Mouse (Mus musculus): ENCODE results near the gene Rims1.

Gene Rims1

GRCm38 (mm10) chr1:22694514-22694913 is 111.3 kb downstream of the Rims1 start:
- DNase-seq (ENCODE audit: low spot score) = no peak

GRCm38 (mm10) chr1:22683455-22683854 is 122.3 kb downstream of the Rims1 start:
- no peak for DNase-seq (ENCODE audit: low spot score)

- no peak for DNase-seq (ENCODE audit: low spot score)
Measured at GRCm38 (mm10) chr1:22664196-22664595, 141.6 kb downstream of the Rims1 start.

- DNase-seq (ENCODE audit: low spot score) = no peak
Measured at GRCm38 (mm10) chr1:22661825-22662224, 144.0 kb downstream of the Rims1 start.

- no peak for DNase-seq (ENCODE audit: low spot score)
Measured at GRCm38 (mm10) chr1:22655983-22656382, 149.8 kb downstream of the Rims1 start.

- DNase-seq (ENCODE audit: low spot score) = no peak
Measured at GRCm38 (mm10) chr1:22654903-22655302, 150.9 kb downstream of the Rims1 start.

- no peak for DNase-seq (ENCODE audit: low spot score)
Measured at GRCm38 (mm10) chr1:22650588-22650987, 155.2 kb downstream of the Rims1 start.

- DNase-seq (ENCODE audit: low spot score) = no peak
Measured at GRCm38 (mm10) chr1:22649432-22649831, 156.4 kb downstream of the Rims1 start.

- no peak for DNase-seq (ENCODE audit: low spot score)
Measured at GRCm38 (mm10) chr1:22645257-22645656, 160.5 kb downstream of the Rims1 start.

GRCm38 (mm10) chr1:22640568-22640967 is 165.2 kb downstream of the Rims1 start:
- DNase-seq (ENCODE audit: low spot score) = no peak

- DNase-seq (ENCODE audit: low spot score) = no peak
Measured at GRCm38 (mm10) chr1:22639702-22640101, 166.1 kb downstream of the Rims1 start.

GRCm38 (mm10) chr1:22633871-22634270 is 171.9 kb downstream of the Rims1 start:
- no peak for DNase-seq (ENCODE audit: low spot score)

GRCm38 (mm10) chr1:22632551-22632950 is 173.2 kb downstream of the Rims1 start:
- no peak for DNase-seq (ENCODE audit: low spot score)

GRCm38 (mm10) chr1:22631991-22632390 is 173.8 kb downstream of the Rims1 start:
- no peak for DNase-seq (ENCODE audit: low spot score)

GRCm38 (mm10) chr1:22629011-22629410 is 176.8 kb downstream of the Rims1 start:
- no peak for DNase-seq (ENCODE audit: low spot score)

- DNase-seq (ENCODE audit: low spot score) = no peak
Measured at GRCm38 (mm10) chr1:22627013-22627412, 178.8 kb downstream of the Rims1 start.

GRCm38 (mm10) chr1:22626295-22626694 is 179.5 kb downstream of the Rims1 start:
- no peak for DNase-seq (ENCODE audit: low spot score)

GRCm38 (mm10) chr1:22620827-22621226 is 185.0 kb downstream of the Rims1 start:
- no peak for DNase-seq (ENCODE audit: low spot score)

- DNase-seq (ENCODE audit: low spot score) = no peak
Measured at GRCm38 (mm10) chr1:22615601-22616000, 190.2 kb downstream of the Rims1 start.

GRCm38 (mm10) chr1:22613609-22614008 is 192.2 kb downstream of the Rims1 start:
- no peak for DNase-seq (ENCODE audit: low spot score)

- no peak for DNase-seq (ENCODE audit: low spot score)
Measured at GRCm38 (mm10) chr1:22604329-22605044, 201.3 kb downstream of the Rims1 start.

GRCm38 (mm10) chr1:22596197-22596596 is 209.6 kb downstream of the Rims1 start:
- no peak for DNase-seq (ENCODE audit: low spot score)

GRCm38 (mm10) chr1:22594841-22595240 is 211.0 kb downstream of the Rims1 start:
- no peak for DNase-seq (ENCODE audit: low spot score)

GRCm38 (mm10) chr1:22587859-22588383 is 217.9 kb downstream of the Rims1 start:
- no peak for DNase-seq (ENCODE audit: low spot score)

All from ovary, postnatal 14 days (tissue).